Mouse (Mus musculus) kidney, adult 2 months (tissue): ENCODE data around the gene Otud7a. TPM values are rescaled to one million over a fixed set of nuclear protein-coding genes. Genes with fewer than 3 reads are reported as not detected.

Experiments used
- DNase-seq: peaks from one replicate; pipeline ENCODE4 v3.0.0; 2021
- H3K27ac ChIP-seq: fragments of 200-500 bp; 2 replicates; pipeline ENCODE4 v1.5.1; 2012; ENCODE audit warnings: low read depth, low read length, control low read depth, inconsistent platforms; ENCODE audit not compliant: insufficient read depth
- H3K27me3 ChIP-seq: fragments of 200-500 bp; replicated peaks from 2 replicates; pipeline ENCODE4 v1.6.1; 2012; ENCODE audit warnings: mild to moderate bottlenecking, moderate library complexity, low read length, inconsistent platforms; ENCODE audit not compliant: control insufficient read depth, insufficient read depth
- H3K36me3 ChIP-seq: fragments of 200-500 bp; 2 replicates; pipeline ENCODE4 v1.6.1; 2012; ENCODE audit warnings: mild to moderate bottlenecking, moderate library complexity, low read length, inconsistent platforms; ENCODE audit not compliant: control insufficient read depth, insufficient read depth
- H3K4me1 ChIP-seq: fragments of 200-500 bp; 2 replicates; pipeline ENCODE4 v1.6.1; 2011; ENCODE audit warnings: low read length; ENCODE audit not compliant: control insufficient read depth, insufficient read depth
- H3K4me3 ChIP-seq: fragments of 200-500 bp; 2 replicates; pipeline ENCODE4 v1.5.1; 2011; ENCODE audit warnings: mild to moderate bottlenecking, low read depth, low read length, control low read depth; ENCODE audit not compliant: insufficient read depth
- CTCF ChIP-seq: fragments of 200-500 bp; conservative IDR thresholded peaks from 2 replicates; pipeline ENCODE4 v1.5.1; 2011; ENCODE audit warnings: low read depth, mild to moderate bottlenecking, control low read depth, low read length, moderate library complexity, mixed read lengths; ENCODE audit not compliant: insufficient read depth, insufficient read length
- POLR2A ChIP-seq: fragments of 200-500 bp; IDR thresholded peaks from one replicate; pipeline ENCODE4 v1.6.1; 2011; ENCODE audit warnings: low read depth, low read length, control low read depth
- WGBS: fragments of 180-500 bp; shearing (Covaris S2); methylation state at CpG from one replicate; pipeline ENCODE4 v1.1.7; 2018; 5-methylcytosine and 5-hydroxymethylcytosine counted together
- polyA plus RNA-seq: library from polyadenylated mRNA; depleted of rRNA; stranded (reverse); fragments of >200 nt; gene quantifications from 2 replicates; pipeline ENCODE4 v1.2.3, GENCODE M21; 2012

Otud7a gene
- polyA plus RNA-seq, 1 experiment, result 0.08 TPM

DNA sequence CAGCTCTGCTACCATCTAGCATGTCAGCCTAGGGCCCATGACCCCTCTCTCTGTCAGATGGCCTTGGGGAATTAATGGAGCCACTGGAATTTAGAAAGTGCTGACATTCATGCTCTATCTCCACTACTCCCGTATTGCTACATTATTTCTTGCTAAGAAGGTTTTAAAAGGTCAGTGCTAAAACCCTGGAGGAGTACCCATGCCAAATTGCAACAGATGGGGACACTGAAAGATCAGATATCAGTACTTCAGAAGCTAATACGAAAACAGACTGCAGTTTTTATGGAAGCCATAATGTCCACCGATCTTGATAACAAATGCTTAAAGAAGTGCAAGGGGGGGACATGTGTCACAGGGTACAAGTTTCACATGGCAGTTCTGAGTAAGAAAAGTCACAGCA lies 147.5 kb downstream of the Otud7a start:
- Histone ChIP-seq H3K27me3 (no peaks in the 10 kb centered on the region), H3K36me3 (no peaks in the 10 kb centered on the region), H3K27ac (no peak overlapping the region), H3K4me3 (no peak overlapping the region), H3K4me1 (no peaks in the 10 kb centered on the region)
- WGBS, result 18% methylated on average over 3 of the region's 3 CpGs
- TF ChIP-seq POLR2A, result no peak
- no peak for TF ChIP-seq CTCF
- no peak for DNase-seq

DNA sequence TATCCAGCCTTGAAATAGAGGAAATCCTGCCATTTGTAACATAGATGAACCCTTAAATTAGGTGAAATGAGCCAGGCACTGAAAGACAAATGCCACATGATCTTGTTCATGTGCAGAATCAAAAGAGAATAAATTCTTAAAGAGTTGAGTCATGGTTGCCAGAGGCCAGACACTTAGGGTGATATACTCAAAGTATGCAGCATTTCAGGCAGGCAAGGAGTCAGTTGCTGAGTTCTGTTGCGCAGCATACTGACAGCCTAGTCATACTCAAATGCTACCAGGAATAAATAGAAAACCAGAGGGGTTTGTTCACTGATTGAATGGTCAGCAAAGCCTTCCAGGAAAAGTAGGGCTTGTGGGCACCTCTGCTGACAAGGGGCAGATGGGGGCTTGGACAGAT lies 160.3 kb downstream of the Otud7a start:
- Histone ChIP-seq H3K27ac (no peak overlapping the region), H3K4me3 (no peak overlapping the region), H3K36me3 (no peaks in the 10 kb centered on the region), H3K27me3 (no peaks in the 10 kb centered on the region), H3K4me1 (no peaks in the 10 kb centered on the region)
- 90% methylated on average over 1 of the region's 1 CpGs for whole genome bisulfite sequencing
- DNase-seq, result no peak
- TF ChIP-seq CTCF (no peak), POLR2A (no peak)

DNA sequence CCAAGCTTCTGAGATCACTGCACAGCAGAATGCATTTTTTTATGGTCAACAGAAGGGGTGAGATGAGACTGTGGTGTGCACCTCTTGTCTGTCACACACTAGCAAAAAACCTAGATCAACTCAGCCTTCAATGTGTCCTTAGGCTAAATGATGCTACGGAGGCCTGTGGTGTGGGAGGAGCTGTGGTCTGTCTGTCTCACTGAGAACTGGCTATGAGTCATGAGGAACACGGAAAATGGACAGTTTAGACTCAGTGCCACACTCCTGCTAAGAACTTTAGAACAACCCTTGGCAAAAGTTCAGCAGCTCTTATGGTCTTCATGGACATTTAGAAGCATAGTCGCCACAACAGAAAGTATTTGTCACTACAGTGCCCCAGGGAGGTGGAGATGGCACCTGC lies 172.5 kb downstream of the Otud7a start:
- no peak for TF ChIP-seq CTCF
- no peak for TF ChIP-seq POLR2A
- no peak overlapping the region for H3K27ac ChIP-seq
- no peaks in the 10 kb centered on the region for H3K4me1 ChIP-seq
- H3K27me3 ChIP-seq, result no peaks in the 10 kb centered on the region
- no peak for DNase-seq
- H3K4me3 ChIP-seq, result no peak overlapping the region
- 77% methylated on average over 3 of the region's 3 CpGs for WGBS
- no peaks in the 10 kb centered on the region for H3K36me3 ChIP-seq

DNA sequence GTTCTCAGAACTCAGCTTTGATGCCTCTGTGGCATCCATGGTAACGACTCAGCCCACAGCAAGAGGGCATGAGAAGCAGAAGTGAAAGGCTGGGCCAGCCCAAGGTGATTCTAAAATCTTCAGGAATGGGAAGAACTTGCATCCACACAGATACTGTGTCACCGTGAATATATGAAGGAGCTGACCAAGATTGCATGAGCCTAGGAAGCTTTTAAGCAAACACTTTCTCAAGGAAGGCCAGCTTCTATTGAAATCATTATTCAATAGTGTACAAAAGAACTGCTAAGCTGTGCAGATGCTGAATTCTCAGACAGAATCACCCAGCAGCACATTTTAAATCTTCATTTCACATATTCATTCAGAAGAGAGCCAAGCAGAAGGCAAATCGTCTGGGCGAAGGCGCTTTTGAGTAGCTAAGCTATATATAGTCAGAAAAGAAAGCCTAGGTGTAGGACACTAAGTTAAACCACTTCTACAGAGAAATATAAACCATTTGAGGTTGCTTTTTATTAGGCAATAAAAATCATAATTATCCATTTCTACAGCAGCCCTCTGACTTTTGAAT lies 176.3 kb downstream of the Otud7a start:
- no peaks in the 10 kb centered on the region for H3K27me3 ChIP-seq
- TF ChIP-seq POLR2A (no peak), CTCF (no peak)
- no peaks in the 10 kb centered on the region for H3K4me1 ChIP-seq
- H3K36me3 ChIP-seq, result no peaks in the 10 kb centered on the region
- 86% methylated on average over 5 of the region's 5 CpGs for WGBS
- no peak overlapping the region for H3K4me3 ChIP-seq
- no peak overlapping the region for H3K27ac ChIP-seq
- no peak for DNase-seq

DNA sequence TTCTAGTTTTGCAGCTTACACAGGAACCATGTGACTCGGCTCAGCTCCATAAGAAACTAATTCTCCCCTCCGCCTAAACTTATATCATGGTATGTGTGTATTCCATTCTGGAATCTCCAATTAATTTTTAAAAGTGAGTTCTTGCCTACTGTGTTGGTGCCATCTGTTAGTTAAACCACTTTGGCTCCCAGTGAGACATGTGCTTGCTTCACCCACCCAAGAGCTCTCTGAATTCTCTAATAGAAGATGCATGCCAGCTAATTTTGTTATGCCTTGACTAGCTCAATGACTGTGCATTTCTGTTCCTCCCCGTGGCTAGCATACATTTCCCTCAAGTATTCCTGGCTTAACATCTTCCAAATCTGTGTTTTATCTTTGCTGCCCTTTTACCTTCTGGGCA lies 193.1 kb downstream of the Otud7a start:
- no peak for TF ChIP-seq POLR2A
- TF ChIP-seq CTCF, result no peak
- WGBS, result 81% methylated on average over 3 of the region's 3 CpGs
- Histone ChIP-seq H3K36me3 (no peaks in the 10 kb centered on the region), H3K27ac (no peak overlapping the region), H3K27me3 (no peaks in the 10 kb centered on the region), H3K4me1 (no peaks in the 10 kb centered on the region), H3K4me3 (no peak overlapping the region)
- DNase-seq, result no peak

DNA sequence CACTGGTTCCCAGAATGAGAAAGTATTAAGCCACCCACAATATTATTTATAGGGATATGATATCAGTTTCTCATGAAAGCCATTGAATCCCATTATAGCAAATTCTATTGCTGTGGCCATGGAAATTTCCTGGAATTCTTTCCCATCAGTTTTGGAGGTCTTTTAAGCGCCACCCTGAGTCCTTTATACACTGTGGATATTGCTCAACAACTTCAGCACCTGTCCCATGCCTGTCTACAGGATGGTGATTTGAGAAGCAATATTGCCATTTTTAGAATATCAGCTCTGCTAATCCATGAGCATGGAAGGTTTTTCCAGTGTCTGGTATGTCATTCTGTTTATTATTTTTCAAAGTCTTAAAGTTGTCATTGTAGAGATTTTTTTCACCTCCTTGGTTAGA lies 199.5 kb downstream of the Otud7a start:
- H3K27me3 ChIP-seq, result no peaks in the 10 kb centered on the region
- no peak for DNase-seq
- no peak for TF ChIP-seq POLR2A
- TF ChIP-seq CTCF, result no peak
- 80% methylated on average over 1 of the region's 1 CpGs for WGBS
- H3K27ac ChIP-seq, result no peak overlapping the region
- no peaks in the 10 kb centered on the region for H3K4me1 ChIP-seq
- H3K36me3 ChIP-seq, result no peaks in the 10 kb centered on the region
- H3K4me3 ChIP-seq, result no peak overlapping the region

DNA sequence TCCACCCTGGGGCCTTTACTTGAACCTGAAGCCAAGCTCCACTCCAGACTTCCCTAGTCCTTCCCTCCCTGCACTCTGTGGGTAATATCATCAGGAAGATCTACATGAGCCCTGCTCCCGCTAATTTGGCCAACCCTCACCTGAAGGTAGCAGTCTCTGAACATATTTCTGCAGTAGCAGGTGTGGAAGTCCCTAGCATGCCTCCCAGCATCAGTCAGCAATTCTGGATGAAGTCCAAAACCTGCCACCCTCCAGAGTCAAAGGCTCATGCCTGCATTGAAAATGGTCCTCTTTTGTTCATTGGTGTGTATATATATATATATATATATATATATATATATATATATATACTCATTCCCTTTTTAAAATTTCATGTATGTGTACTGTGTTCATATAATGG lies 202.6 kb downstream of the Otud7a start:
- H3K36me3 ChIP-seq, result no peaks in the 10 kb centered on the region
- no peaks in the 10 kb centered on the region for H3K27me3 ChIP-seq
- WGBS, result 93% methylated on average over 1 of the region's 1 CpGs
- H3K4me3 ChIP-seq, result no peak overlapping the region
- no peak overlapping the region for H3K27ac ChIP-seq
- no peak for DNase-seq
- no peaks in the 10 kb centered on the region for H3K4me1 ChIP-seq
- TF ChIP-seq CTCF, result no peak
- TF ChIP-seq POLR2A, result no peak
